Mouse (Mus musculus) B cell, adult 62 days (primary cell): ENCODE measurements around the gene Eps15l1. TPM values are rescaled to one million over a fixed set of nuclear protein-coding genes. Genes with fewer than 3 reads are reported as not detected.

Source experiments
- total RNA-seq: library from RNA; stranded (reverse); gene quantifications from 4 replicates; pipeline ENCODE4 v1.2.4, GENCODE M21; 2023

Eps15l1 gene
- 95.1 to 102 TPM (median 100 TPM) in 4 replicates for total RNA-seq

DNA sequence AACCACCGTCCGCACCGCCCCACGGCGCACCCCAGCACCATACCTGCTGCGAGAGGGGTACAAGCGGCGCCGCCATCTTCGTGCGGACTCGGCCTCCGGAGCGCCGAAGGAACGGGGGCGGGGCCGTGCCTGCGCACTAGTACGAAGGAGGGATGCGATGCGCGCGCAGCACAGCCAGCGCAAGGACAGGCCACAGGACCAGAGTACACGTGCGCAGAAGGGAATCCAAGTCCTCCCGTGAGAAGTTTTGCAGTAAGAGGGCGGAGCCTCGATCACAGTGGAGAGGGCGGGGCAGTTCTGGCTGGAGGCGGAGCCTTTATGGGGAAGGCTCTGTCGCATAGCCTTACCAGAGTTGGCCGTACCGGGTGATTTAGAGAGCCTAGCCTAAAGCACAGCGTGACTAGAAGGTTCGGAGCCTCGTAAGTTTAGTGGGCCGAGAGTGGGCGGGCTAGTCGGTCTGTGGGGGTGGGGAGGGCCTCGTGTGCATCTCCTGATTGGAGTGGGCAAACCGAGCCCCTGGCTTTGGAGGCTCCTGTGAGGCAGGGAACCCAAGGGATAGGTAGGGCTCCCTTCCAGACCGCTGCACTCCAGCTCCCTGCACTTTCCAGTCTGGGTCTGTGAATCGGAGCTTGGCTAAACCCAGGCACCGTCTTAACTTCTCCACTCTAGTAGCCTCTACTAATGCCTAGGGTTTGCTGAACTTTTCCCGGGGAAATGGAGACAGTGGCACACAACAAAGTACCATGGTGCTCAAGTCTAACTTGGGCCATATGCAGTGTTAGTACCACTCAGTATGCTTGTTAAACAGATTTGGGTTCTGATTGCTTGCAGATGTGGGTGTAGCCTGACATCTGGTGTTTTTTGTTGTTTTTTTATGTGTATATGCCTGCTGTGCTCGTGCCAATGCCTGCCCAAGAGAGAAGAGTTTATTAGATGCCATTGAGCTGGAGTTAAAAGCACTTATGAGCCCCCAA lies at the start of gene Eps15l1:
Eps15l1 (minus strand) TSS at position 99 of the 974 bp plus-strand sequence.

DNA sequence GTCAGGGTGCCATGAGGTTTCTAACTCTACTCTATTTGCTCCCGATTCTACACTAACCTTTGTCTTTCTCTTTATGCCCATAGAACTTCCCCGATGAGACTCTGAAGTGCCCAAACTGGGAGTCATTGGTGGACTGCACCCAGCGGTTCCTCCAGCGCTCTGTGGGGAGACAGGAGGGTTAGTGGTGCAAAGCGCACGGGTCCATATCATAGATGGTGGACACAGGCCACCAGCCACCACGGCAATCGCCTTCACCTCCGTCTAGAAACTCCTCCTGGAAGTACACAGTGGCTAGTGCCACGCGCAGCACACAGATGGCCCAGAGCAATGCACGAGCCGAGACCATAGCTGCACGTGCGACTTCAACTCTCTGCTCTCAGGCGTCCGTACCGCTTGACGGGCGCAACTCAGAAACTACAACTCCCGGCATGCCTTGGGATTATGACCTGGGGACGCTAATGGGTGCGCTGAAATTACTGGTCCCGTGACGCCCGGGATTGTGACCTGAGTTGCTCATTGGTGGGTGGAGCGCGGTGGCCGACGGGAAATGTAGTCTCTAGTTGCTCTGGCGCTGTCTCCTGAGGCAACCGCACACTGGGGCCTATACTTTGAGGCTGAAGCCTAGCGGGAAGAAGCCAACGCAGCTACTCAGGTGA lies 22.2 kb upstream of the Eps15l1 start, which contains the start of the genes Calr3 and 1700030K09Rik:
Calr3 (minus strand) TSS at position 533 of the 656 bp plus-strand sequence.
1700030K09Rik (plus strand) TSS at position 543 of the 656 bp plus-strand sequence.

DNA sequence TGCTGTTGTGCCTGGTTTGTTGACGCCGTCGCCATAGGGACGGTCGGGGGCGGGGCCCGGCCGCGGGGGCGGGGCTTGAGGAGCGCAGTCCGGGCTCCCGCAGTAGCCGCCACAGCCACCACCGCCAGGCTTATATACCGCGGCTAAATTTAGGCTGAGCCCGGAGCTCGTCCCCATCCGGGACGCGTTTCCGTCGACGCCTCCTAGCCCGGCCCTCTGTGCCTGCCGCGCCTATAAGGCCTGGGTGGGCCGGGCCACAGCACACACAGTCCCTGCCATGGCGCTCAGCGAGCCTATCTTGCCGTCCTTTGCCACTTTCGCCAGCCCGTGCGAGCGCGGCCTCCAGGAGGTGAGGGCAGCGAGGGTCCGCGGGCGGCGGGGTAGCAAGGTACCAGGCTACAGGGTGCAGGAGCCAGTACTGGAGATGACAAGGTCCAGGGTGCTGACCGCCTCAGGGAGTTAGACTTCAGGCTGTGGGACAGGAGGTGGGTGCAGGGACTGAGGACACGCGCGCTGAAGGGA lies 102.4 kb downstream of the Eps15l1 start, which contains the start of gene Klf2:
Klf2 (plus strand) TSS at position 233 of the 522 bp plus-strand sequence.

GRCm38 (mm10) chr8:72305210-72305905 lies 115.9 kb downstream of the Eps15l1 start, which contains the start of gene Gm10282:
Gm10282 (minus strand) TSS chr8:72305260.

Other genes with a start within 250 kb of the Eps15l1 start
- 21.6 to 28.9 TPM (median 26.7 TPM) in 4 replicates for gene Hsh2d, start 231.8 kb downstream of the Eps15l1 start, total RNA-seq
- 0.77 TPM in 1 of 4 replicates, not detected in the others for gene Cib3, start 208.6 kb downstream of the Eps15l1 start, total RNA-seq
- gene Gm11034, start 207.8 kb downstream of the Eps15l1 start, total RNA-seq: not detected in 4 replicates
- gene Fam32a, start 201.7 kb downstream of the Eps15l1 start, total RNA-seq: 87.0 to 93.7 TPM (median 88.0 TPM) in 4 replicates
- 204 to 215 TPM (median 205 TPM) in 4 replicates for gene Ap1m1, start 181.4 kb downstream of the Eps15l1 start, total RNA-seq
- 16.9 to 23.4 TPM (median 19.7 TPM) in 4 replicates for gene Gm10282, start 116.2 kb downstream of the Eps15l1 start, total RNA-seq
- 3,412 to 4,213 TPM (median 3,752 TPM) in 4 replicates for gene Klf2, start 102.4 kb downstream of the Eps15l1 start, total RNA-seq
- 0.41 to 0.43 TPM (median 0.42 TPM) in 4 replicates for gene Calr3, start 22.4 kb upstream of the Eps15l1 start, total RNA-seq
- gene 1700030K09Rik, start 22.4 kb upstream of the Eps15l1 start, total RNA-seq: 16.2 to 29.5 TPM (median 24.9 TPM) in 4 replicates
- 117 to 132 TPM (median 126 TPM) in 4 replicates for gene Cherp, start 53.8 kb upstream of the Eps15l1 start, total RNA-seq
- gene Slc35e1, start 71.2 kb upstream of the Eps15l1 start, total RNA-seq: 68.3 to 73.8 TPM (median 71.4 TPM) in 4 replicates
- 20.1 to 21.5 TPM (median 21.1 TPM) in 4 replicates for gene Med26, start 126.8 kb upstream of the Eps15l1 start, total RNA-seq
- 156 to 187 TPM (median 175 TPM) in 4 replicates for gene Smim7, start 149.6 kb upstream of the Eps15l1 start, total RNA-seq
- 0.73 to 2.3 TPM (median 0.99 TPM) in 4 replicates for gene Tmem38a, start 150.6 kb upstream of the Eps15l1 start, total RNA-seq
- 0.09 TPM in 1 of 4 replicates, not detected in the others for gene Nwd1, start 225.3 kb upstream of the Eps15l1 start, total RNA-seq